Mouse (Mus musculus) CH12.LX (cell line): ENCODE measurements around the gene C730034F03Rik. TPM values are rescaled to one million over a fixed set of nuclear protein-coding genes. Genes with fewer than 3 reads are reported as not detected.

ENCODE experiments used
- DNase-seq: peaks from one replicate; pipeline ENCODE4 v3.0.0-alpha.2; 2013; ENCODE audit errors: extremely low read depth
- H3K27ac ChIP-seq: 2 replicates; pipeline ENCODE4 v1.5.1; 2012; ENCODE audit warnings: low read depth, mild to moderate bottlenecking, control low read depth, moderate library complexity; ENCODE audit not compliant: insufficient read depth
- H3K27me3 ChIP-seq: replicated peaks from 2 replicates; pipeline ENCODE3; 2012; ENCODE audit warnings: inconsistent platforms
- H3K36me3 ChIP-seq, 2 experiments: replicated peaks in 1 of 2; 2 replicates each; pipeline versions ENCODE3 to v1.6.1; 2012; ENCODE audit warnings: inconsistent platforms in 1 of 2, low read length in 1 of 2, mild to moderate bottlenecking in 1 of 2, mixed read lengths in 1 of 2, moderate library complexity in 1 of 2; ENCODE audit not compliant: control insufficient read depth in 1 of 2, insufficient read depth in 1 of 2
- H3K4me1 ChIP-seq, 2 experiments: 2 replicates each; pipeline ENCODE4 v1.6.1; 2012; ENCODE audit warnings: inconsistent platforms in 1 of 2, moderate library complexity in 1 of 2; ENCODE audit not compliant: insufficient read depth in 2 of 2, control insufficient read depth in 1 of 2
- H3K4me2 ChIP-seq: 2 replicates; pipeline ENCODE4 v1.6.1; 2012; ENCODE audit warnings: low read depth, mild to moderate bottlenecking, control low read depth; ENCODE audit not compliant: poor library complexity, insufficient read depth, severe bottlenecking
- H3K4me3 ChIP-seq, 3 experiments: fragments of 150-350 bp in 1 of 3; sonication (generic) in 1 of 3; replicated peaks in 1 of 3; 2 replicates each; pipeline versions ENCODE3 to v1.5.1; 2011 to 2012; ENCODE audit warnings: low read depth in 2 of 3, low read length in 2 of 3, mild to moderate bottlenecking in 2 of 3, moderate library complexity in 2 of 3, control low read depth in 1 of 3, improper control_type of control experiment in 1 of 3, inconsistent platforms in 1 of 3, mixed read lengths in 1 of 3; ENCODE audit not compliant: poor library complexity in 1 of 3
- H3K79me2 ChIP-seq: replicated peaks from 2 replicates; pipeline ENCODE4 v1.6.1; 2012; ENCODE audit warnings: mild to moderate bottlenecking, moderate library complexity; ENCODE audit not compliant: control insufficient read depth, poor library complexity, insufficient read depth, severe bottlenecking; ENCODE audit errors: extremely low read depth
- H3K9ac ChIP-seq: 2 replicates; pipeline ENCODE4 v1.6.1; 2012; ENCODE audit warnings: low read depth, mild to moderate bottlenecking, control low read depth, moderate library complexity; ENCODE audit not compliant: insufficient read depth
- H3K9me3 ChIP-seq: replicated peaks from 2 replicates; pipeline ENCODE3; 2012; ENCODE audit warnings: low read length, inconsistent platforms, mixed read lengths
- BHLHE40 ChIP-seq: IDR thresholded peaks from 2 replicates; pipeline ENCODE4 v1.6.1; 2011; ENCODE audit warnings: mild to moderate bottlenecking, low read depth, low read length, improper control_type of control experiment
- CHD2 ChIP-seq: IDR thresholded peaks from 2 replicates; pipeline ENCODE4 v1.6.1; 2011; ENCODE audit warnings: low read length, improper control_type of control experiment
- EP300 ChIP-seq: IDR thresholded peaks from 2 replicates; pipeline ENCODE4 v1.6.1; 2011; ENCODE audit warnings: low read length, improper control_type of control experiment
- ETS1 ChIP-seq: conservative IDR thresholded peaks from 2 replicates; pipeline ENCODE4 v1.6.1; 2012; ENCODE audit warnings: low read depth, mild to moderate bottlenecking, inconsistent platforms, low read length, improper control_type of control experiment, moderate library complexity
- GABPA ChIP-seq: IDR thresholded peaks from 2 replicates; pipeline ENCODE4 v1.6.1; 2012; ENCODE audit warnings: low read depth, low read length, improper control_type of control experiment, inconsistent platforms; ENCODE audit not compliant: insufficient replicate concordance
- HCFC1 ChIP-seq: IDR thresholded peaks from 2 replicates; pipeline ENCODE4 v1.6.1; 2012; ENCODE audit warnings: low read depth, mild to moderate bottlenecking, inconsistent platforms, low read length, improper control_type of control experiment
- IRF4 ChIP-seq: IDR thresholded peaks from 2 replicates; pipeline ENCODE4 v1.6.1; 2014; ENCODE audit warnings: low read depth, mild to moderate bottlenecking, inconsistent platforms, low read length, improper control_type of control experiment
- JUN ChIP-seq: IDR thresholded peaks from 2 replicates; pipeline ENCODE4 v1.6.1; 2011; ENCODE audit warnings: low read depth, mild to moderate bottlenecking, low read length, improper control_type of control experiment, moderate library complexity; ENCODE audit not compliant: insufficient read depth
- JUND ChIP-seq: conservative IDR thresholded peaks from 2 replicates; pipeline ENCODE4 v1.6.1; 2011; ENCODE audit warnings: low read depth, low read length, improper control_type of control experiment
- MAFK ChIP-seq: IDR thresholded peaks from 2 replicates; pipeline ENCODE4 v1.6.1; 2011; ENCODE audit warnings: low read length, improper control_type of control experiment; ENCODE audit not compliant: insufficient replicate concordance
- MAX ChIP-seq: IDR thresholded peaks from 2 replicates; pipeline ENCODE4 v1.6.1; 2011; ENCODE audit warnings: low read length, improper control_type of control experiment
- MXI1 ChIP-seq: IDR thresholded peaks from 2 replicates; pipeline ENCODE4 v1.6.1; 2011; ENCODE audit warnings: mild to moderate bottlenecking, low read depth, low read length, improper control_type of control experiment
- NRF1 ChIP-seq: IDR thresholded peaks from 2 replicates; pipeline ENCODE4 v1.6.1; 2014; ENCODE audit warnings: low read depth, mild to moderate bottlenecking, inconsistent platforms, low read length, improper control_type of control experiment, moderate library complexity
- PAX5 ChIP-seq: IDR thresholded peaks from 2 replicates; pipeline ENCODE4 v1.6.1; 2012; ENCODE audit warnings: low read length, inconsistent platforms, mixed read lengths
- POLR2A ChIP-seq: IDR thresholded peaks from 2 replicates; pipeline ENCODE4 v1.6.1; 2011; ENCODE audit warnings: low read depth, mild to moderate bottlenecking, improper control_type of control experiment, low read length
- POLR2AphosphoS2 ChIP-seq: IDR thresholded peaks from 2 replicates; pipeline ENCODE4 v1.6.1; 2011; ENCODE audit warnings: low read depth, low read length, improper control_type of control experiment
- RAD21 ChIP-seq: IDR thresholded peaks from 2 replicates; pipeline ENCODE4 v1.6.1; 2011; ENCODE audit warnings: low read depth, mild to moderate bottlenecking, low read length, improper control_type of control experiment, moderate library complexity
- SIN3A ChIP-seq: IDR thresholded peaks from 2 replicates; pipeline ENCODE4 v1.6.1; 2012; ENCODE audit warnings: low read length, improper control_type of control experiment, inconsistent platforms
- SMC3 ChIP-seq: IDR thresholded peaks from 2 replicates; pipeline ENCODE4 v1.6.1; 2011; ENCODE audit warnings: low read depth, low read length, improper control_type of control experiment
- UBTF ChIP-seq: IDR thresholded peaks from 2 replicates; pipeline ENCODE4 v1.6.1; 2012; ENCODE audit warnings: low read depth, mild to moderate bottlenecking, inconsistent platforms, low read length, improper control_type of control experiment, moderate library complexity
- USF1 ChIP-seq: IDR thresholded peaks from 2 replicates; pipeline ENCODE4 v1.6.1; 2014; ENCODE audit warnings: low read depth, mild to moderate bottlenecking, inconsistent platforms, low read length, improper control_type of control experiment
- USF2 ChIP-seq: conservative IDR thresholded peaks from 2 replicates; pipeline ENCODE4 v1.6.1; 2011; ENCODE audit warnings: low read depth, low read length, improper control_type of control experiment
- ZNF384 ChIP-seq: IDR thresholded peaks from 2 replicates; pipeline ENCODE4 v1.6.1; 2012; ENCODE audit warnings: low read depth, low read length, improper control_type of control experiment, inconsistent platforms
- dilution Hi-C: fragments of 300-500 bp; cut with MboI; formaldehyde crosslinking; loops from 2 replicates; pipeline ENCODE4 v1.14.3; 2020; ENCODE audit warnings: low sequenced_read_pairs; ENCODE audit not compliant: extremely low pct_unique_long_range_greater_than_20kb, extremely low pct_ligation_motif_present
- in situ Hi-C: fragments of 300-500 bp; cut with MboI; formaldehyde crosslinking; loops from 3 replicates; pipeline ENCODE4 v1.14.3; 2019; ENCODE audit warnings: low sequenced_read_pairs, low pct_ligation_motif_present, low pct_unique_long_range_greater_than_20kb, mixed read lengths
- polyA plus RNA-seq: library from polyadenylated mRNA; unstranded; fragments of >175 nt; gene quantifications from 2 replicates; pipeline ENCODE4 v1.2.1, GENCODE M21; 2012; ENCODE audit warnings: low read depth; ENCODE audit not compliant: insufficient read length
- total RNA-seq, 2 experiments: library from RNA; depleted of rRNA; stranded (reverse); fragments of 300-350 nt in 1 of 2; fragments of >200 nt in 1 of 2; gene quantifications; 2 replicates each; pipeline ENCODE4 v1.2.3; 2012 to 2014

C730034F03Rik gene
- total and polyA plus RNA-seq, 3 experiments: 0.35 to 3.6 (median 1.1) TPM

- in situ Hi-C loops: no loop called here
- Histone ChIP-seq H3K36me3 (peaks cover 0 to 22% of the 10 kb centered on the region in 2 experiments), H3K4me2 (no peak overlapping the region), H3K27ac (no peak overlapping the region), H3K27me3 (no peaks in the 10 kb centered on the region), H3K9me3 (no peaks in the 10 kb centered on the region), H3K4me1 (peaks cover 8 to 25% of the 10 kb centered on the region in 2 experiments; a peak in 3 of 4 replicates), H3K9ac (no peak overlapping the region), H3K4me3 (no peak overlapping the region), H3K79me2 (no peaks in the 10 kb centered on the region)
- dilution Hi-C loops: no loop called here
- DNase-seq: no peak
- TF ChIP-seq PAX5 (no peak), GABPA (no peak), HCFC1 (no peak), UBTF (no peak), MAFK (no peak), NRF1 (no peak), MXI1 (no peak), ZNF384 (no peak), POLR2AphosphoS2 (no peak), MAX (no peak), USF2 (no peak)
These were observed 44.0 kb downstream of the C730034F03Rik start for GRCm38 (mm10) chr15:89473370-89473769.

GRCm38 (mm10) chr15:89473921-89474320, 44.5 kb downstream of the C730034F03Rik start:
- Histone ChIP-seq H3K9me3 (no peaks in the 10 kb centered on the region), H3K27ac (no peak overlapping the region), H3K4me3 (no peak overlapping the region), H3K4me1 (peaks cover 8 to 29% of the 10 kb centered on the region in 2 experiments; a peak in 3 of 4 replicates), H3K79me2 (no peaks in the 10 kb centered on the region), H3K9ac (no peak overlapping the region), H3K36me3 (peaks cover 0 to 24% of the 10 kb centered on the region in 2 experiments), H3K4me2 (no peak overlapping the region), H3K27me3 (no peaks in the 10 kb centered on the region)
- in situ Hi-C loops (no loop called here), dilution Hi-C loops (no loop called here)
- DNase-seq: no peak
- TF ChIP-seq JUN (no peak), SMC3 (no peak), BHLHE40 (no peak), IRF4 (no peak), ETS1 (no peak), HCFC1 (no peak), UBTF (no peak), POLR2A (no peak), RAD21 (no peak), GABPA (no peak), JUND (no peak), CHD2 (no peak), SIN3A (no peak), MXI1 (no peak), EP300 (no peak), NRF1 (no peak), USF1 (no peak)
